ENCODE assay signal across 8 mouse cellular contexts in the genomic region with DNA sequence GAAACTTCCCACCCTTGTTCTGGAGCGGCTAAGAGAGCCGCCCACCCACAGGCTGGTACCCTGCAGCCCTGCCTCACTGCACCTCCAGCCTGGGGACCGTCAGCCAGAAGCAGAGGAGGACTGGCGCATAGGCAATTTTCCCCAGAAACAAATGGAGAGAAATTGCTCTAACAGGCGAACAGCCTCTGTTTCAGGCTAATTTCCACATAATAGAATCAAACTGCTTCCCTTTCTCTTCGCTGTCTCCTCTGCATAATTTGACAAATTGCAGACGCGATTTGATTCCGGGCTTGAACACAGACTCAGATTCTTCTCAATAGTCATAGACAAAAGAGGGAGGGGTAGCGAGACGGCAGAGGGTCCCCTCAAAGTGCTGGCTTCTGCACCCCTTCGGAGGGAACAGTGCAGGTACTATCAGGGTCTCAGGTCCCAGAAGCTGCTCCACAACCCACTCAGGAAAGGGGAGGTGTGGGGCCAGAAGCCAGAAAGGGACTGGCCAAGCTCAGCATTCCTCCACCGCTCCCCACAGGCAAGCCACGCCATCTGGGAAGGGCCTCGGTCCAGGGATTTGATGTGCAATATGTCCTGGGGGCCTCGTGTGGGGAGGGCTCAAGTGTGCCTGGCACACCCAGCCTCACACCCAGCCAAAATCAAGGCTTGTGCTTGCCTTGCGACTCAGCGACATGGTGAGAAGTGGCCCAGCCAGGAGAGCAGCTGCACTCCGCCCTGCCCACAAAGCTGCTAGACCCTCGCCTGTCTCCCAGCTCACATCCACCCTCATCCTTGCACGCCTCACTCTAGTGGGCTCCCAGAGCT. TPM values are rescaled to one million over a fixed set of nuclear protein-coding genes. Genes with fewer than 3 reads are reported as not detected.
DNase-seq lines count a peak whose midpoint lies in the region; ATAC-seq lines count a peak whose summit lies in the region.

No protein-coding gene starts in this region.

- no peaks in the 10 kb centered on the region for H3K9me3 ChIP-seq in forebrain, embryonic 16.5 days (ENCODE audit: control insufficient read depth, low read length)
- no peaks in the 10 kb centered on the region for H3K9me3 ChIP-seq in limb, embryonic 12.5 days

- 20% methylated on average over 21 of the region's 21 CpGs for WGBS in forebrain, embryonic 16.5 days
- WGBS in limb, embryonic 12.5 days, result 54% methylated on average over 21 of the region's 21 CpGs

- peak; percentile 75 for ATAC-seq in cerebellum, adult (ENCODE audit: insufficient number of reproducible peaks, low FRiP score, low TSS enrichment)
- peak; percentile 81 for ATAC-seq in forebrain, embryonic 16.5 days
- no peak for ATAC-seq in limb, embryonic 12.5 days (ENCODE audit: insufficient number of reproducible peaks, insufficient read depth, low FRiP score, low TSS enrichment, low read depth)

- peak overlapping the region; percentile 30 for H3K4me2 ChIP-seq in forebrain, embryonic 16.5 days (ENCODE audit: low read length)
- H3K4me2 ChIP-seq in limb, embryonic 12.5 days, result no peak overlapping the region

- no peaks in the 10 kb centered on the region for H3K36me3 ChIP-seq in forebrain, embryonic 16.5 days (ENCODE audit: control insufficient read depth, insufficient read depth)
- H3K36me3 ChIP-seq in limb, embryonic 12.5 days, result no peaks in the 10 kb centered on the region

- peak; percentile 52 for DNase-seq in adrenal gland, postnatal 14 days
- no peak for DNase-seq in adrenal gland, adult 2 months
- DNase-seq in liver, result no peak
- DNase-seq in embryo, embryonic 10.5 days (ENCODE audit: low spot score), result no peak
- DNase-seq in left cerebral cortex, adult 11 months (ENCODE audit: low spot score), result no peak

- H3K9ac ChIP-seq in forebrain, embryonic 16.5 days (replicated peaks; ENCODE audit: low read depth, low read length), result peak overlapping the region; percentile 51
- H3K9ac ChIP-seq in limb, embryonic 12.5 days (replicated peaks), result 0 out of 2 replicates have a peak overlapping the region, but pooled peaks have one; percentile 12

- H3K27ac ChIP-seq in forebrain, embryonic 16.5 days (ENCODE audit: low read length), result peak overlapping the region; percentile 97
- H3K27ac ChIP-seq in limb, embryonic 12.5 days, result peak overlapping the region; percentile 25; the same call in 1 of the 2 replicates

- H3K27me3 ChIP-seq in forebrain, embryonic 16.5 days (replicated peaks; ENCODE audit: control insufficient read depth, insufficient read depth, low read length), result no peaks in the 10 kb centered on the region
- H3K27me3 ChIP-seq in limb, embryonic 12.5 days, result peaks cover 14% of the 10 kb centered on the region

- peaks cover 36% of the 10 kb centered on the region for H3K4me1 ChIP-seq in forebrain, embryonic 16.5 days (replicated peaks; ENCODE audit: control insufficient read depth, insufficient read depth, low read length)
- H3K4me1 ChIP-seq in limb, embryonic 12.5 days (replicated peaks), result peaks cover 39% of the 10 kb centered on the region

- H3K4me3 ChIP-seq in forebrain, embryonic 16.5 days (replicated peaks; ENCODE audit: low read length), result no peak overlapping the region
- no peak overlapping the region for H3K4me3 ChIP-seq in limb, embryonic 12.5 days (replicated peaks)

RNA-seq across cellular contexts. Expression of a gene that starts 53.7 kb away (rescaled TPM):
- total RNA-seq in adrenal gland, postnatal 14 days (2021), result 11.8 and 17.0 TPM in 2 replicates
- total RNA-seq in adrenal gland, adult 2 months (2021), result 10 to 100 TPM; 40.0 to 45.4 TPM
- 61.5 and 92.3 TPM in 2 replicates for polyA plus RNA-seq in adrenal gland, adult 2 months (2012; rRNA removed)
- 0.17 and 0.42 TPM in 2 replicates for polyA plus RNA-seq in forebrain, embryonic 16.5 days (2015; fragmentation: Nextera tagmentation; extraction: Ambion mirVana)
- 0.23 TPM in 1 of 2 replicates, not detected in the other for polyA plus RNA-seq in limb, embryonic 12.5 days (2016; fragmentation: Nextera tagmentation; extraction: Ambion mirVana)

Comparison
In these comparisons a context has a peak if more than half of its experiments do, and no peak if none do; other contexts are left out.
1. RNA of a gene that starts 53.7 kb away (polyA plus RNA-seq): 61.5 to 92.3 TPM in adrenal gland, adult 2 months; 0.17 to 0.42 TPM in forebrain, embryonic 16.5 days and 0.23 TPM in limb, embryonic 12.5 days; every median in the first group is over 10 times any median in the second.